Mouse (Mus musculus) G1E (cell line): ENCODE data around the gene Drosha.
A peak's percentile ranks its signal among the peaks of the same experiment; 100 is the strongest.

Experiments used
- CTCF ChIP-seq: IDR thresholded peaks from 2 replicates; pipeline ENCODE4 v1.5.1; 2012; ENCODE audit warnings: low read depth, low read length, inconsistent platforms, mixed read lengths
- GATA1 ChIP-seq: IDR thresholded peaks from 2 replicates; pipeline ENCODE4 v1.6.1; 2012; ENCODE audit warnings: borderline replicate concordance, low read length, inconsistent platforms, mixed read lengths
- POLR2AphosphoS5 ChIP-seq: IDR thresholded peaks from 2 replicates; pipeline ENCODE4 v1.6.1; 2012; ENCODE audit warnings: low read depth, low read length, inconsistent platforms; ENCODE audit not compliant: insufficient replicate concordance
- TAL1 ChIP-seq: conservative IDR thresholded peaks from 2 replicates; pipeline ENCODE4 v1.6.1; 2012; ENCODE audit warnings: low read depth, low read length, inconsistent platforms, mixed read lengths

DNA sequence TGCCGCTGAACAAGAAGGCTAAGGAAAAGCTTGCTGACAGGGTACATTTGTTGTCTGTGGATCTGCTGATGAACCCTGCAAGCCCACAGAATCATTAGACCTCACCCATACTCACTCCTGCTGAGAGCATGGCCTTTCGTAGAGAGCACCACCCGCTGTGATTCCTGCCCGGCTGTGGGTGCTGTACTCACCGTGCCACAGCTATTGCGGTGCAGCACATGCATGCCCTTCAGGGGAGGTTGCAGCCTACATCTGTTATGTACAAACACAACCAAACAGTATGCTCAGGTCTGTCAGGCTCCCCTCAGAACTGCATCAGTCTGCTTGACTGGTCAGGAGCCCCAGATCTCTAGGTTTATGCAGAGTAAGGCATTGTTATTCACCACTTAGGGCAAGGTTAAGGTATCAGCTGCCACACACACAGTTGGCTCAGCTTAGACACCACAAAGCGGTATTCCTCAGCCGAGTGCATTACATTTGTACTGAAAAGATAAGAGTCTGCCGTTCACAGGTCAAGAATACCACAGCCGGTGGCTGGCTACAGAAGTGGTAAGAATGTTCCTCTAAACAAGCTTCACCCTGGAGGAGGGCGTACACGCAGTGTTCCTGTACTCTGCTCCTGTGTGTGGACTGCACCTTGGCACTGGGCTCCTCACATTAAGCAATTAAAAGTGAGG, 33.4 kb downstream of the Drosha start:
- TF ChIP-seq CTCF = no peak
- peak; percentile 77 for TF ChIP-seq TAL1
- TF ChIP-seq POLR2AphosphoS5 = no peak
- no peak for TF ChIP-seq GATA1
